Mouse (Mus musculus): ENCODE measurements at regions not wholly inside any gene's neighbourhood (a gene's known extent, or its start where the extent isn't known, plus 50 kb on each side); places are given as distances from the start of the nearest gene placed in this dataset.

DNA sequence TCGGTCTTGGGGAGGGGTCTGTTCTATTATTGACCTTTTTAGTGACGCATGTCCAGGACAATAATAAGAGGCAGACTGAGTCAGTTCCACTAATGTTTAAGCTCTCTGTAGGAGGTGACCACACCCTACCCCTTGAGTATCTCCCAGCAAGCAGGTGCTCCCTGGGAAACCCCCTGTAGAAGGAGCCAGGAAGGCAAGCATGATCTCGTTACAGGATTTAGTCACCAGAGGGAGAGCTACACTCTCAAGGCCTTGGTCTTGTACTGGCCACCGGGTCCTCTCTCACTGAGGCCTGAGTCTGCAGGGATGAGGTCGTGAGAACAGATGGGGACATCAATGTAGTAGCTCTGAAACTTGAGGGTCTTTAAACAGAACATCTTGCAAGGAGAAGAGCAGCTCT is 55.3 kb upstream of the Ccnd2 start:
- no peak for DNase-seq

DNA sequence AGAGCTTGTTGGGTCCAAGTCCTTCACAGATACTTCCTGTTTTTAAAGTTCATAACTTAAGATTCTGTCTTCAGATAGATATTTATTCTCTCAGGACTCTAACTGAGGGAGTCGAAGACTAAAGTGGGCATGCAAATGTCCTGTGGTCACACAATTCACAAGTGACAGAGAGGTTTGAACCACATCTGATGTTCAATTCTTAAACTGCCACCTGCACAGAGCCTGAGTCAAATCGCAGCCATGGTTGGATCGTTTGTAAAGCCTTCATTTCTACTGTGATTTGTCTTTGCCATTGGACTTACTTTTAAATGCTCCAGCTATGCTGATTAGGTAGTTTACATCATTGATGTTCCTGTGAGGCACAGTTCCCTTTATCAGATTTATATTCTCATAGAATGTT is 61.4 kb upstream of the Ccnd2 start:
- DNase-seq: no peak

DNA sequence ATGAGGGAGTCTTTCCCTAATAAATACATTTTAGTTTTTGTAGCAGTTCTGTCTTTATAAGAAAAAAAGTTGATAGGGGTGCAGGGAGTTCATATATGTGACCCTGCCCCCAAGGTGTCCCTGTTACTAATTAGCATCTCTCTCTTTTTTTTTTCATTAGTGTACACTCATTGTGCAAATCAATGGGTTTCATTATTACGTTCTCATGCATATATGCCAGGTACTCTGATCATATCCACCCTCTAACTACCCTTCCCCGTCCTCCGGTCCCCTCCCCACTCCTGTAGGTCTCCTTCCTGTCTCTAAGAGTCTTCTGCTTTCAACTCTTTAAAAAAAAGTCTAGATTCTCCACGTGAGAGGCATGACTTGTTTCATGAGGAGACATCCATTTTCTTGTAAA is 63.9 kb upstream of the Ccnd2 start:
- no peak for DNase-seq

DNA sequence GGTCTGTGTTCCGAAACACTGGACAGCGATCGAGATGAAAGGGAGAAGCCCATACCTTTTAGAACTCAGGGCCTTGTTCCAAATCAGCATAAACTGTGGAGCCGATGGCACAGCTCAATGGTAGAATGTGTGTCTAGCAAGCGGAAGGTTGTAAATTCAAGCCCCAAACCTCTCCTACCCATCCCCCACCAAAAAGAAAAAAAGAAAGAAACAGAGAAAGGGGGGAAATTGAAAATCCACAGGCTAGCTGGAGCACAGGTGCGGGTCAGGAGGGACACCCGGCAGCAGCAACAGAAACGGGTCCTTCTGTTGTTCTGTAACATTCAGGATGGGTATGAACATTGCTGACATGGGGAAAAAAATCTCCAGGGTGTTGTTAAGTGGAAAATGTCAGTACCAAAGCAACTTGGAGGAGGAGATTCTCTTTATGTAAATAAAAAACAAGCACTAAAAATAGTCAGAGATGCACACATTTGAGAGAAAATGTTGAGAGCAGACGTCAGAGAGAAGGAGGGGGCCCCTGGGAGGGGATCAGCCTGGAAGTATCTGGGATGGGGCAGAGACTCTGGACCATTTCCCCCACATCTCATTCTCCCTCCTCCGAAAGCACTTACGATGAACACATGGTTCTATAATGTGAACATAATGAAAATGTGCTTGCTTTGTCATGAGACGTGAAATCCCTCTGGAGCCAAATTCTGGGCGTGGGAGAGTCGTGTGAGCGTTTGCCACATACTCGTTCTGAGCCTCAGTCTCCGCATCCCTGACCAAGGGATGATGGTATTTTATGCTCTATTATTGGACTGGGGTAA is 66.8 kb upstream of the Ccnd2 start:
- peak; percentile 18 for DNase-seq

DNA sequence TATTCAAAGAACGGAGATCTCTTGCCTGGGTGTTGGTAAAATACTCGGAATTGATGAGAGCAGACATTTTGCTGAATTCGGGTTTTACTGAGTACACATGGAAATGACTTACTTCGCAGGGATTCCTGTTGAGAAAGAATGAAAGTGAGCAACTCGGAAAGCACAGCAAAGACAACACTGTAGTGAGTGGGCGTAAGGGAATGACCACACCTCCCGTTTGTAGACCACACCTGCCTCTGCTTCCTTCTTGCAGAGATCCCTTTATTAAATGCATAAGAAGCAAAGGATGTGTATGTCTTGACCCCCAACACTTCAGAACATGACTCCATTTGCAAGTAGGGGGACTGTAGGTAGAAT is 67.4 kb upstream of the Ccnd2 start:
- DNase-seq: no peak

DNA sequence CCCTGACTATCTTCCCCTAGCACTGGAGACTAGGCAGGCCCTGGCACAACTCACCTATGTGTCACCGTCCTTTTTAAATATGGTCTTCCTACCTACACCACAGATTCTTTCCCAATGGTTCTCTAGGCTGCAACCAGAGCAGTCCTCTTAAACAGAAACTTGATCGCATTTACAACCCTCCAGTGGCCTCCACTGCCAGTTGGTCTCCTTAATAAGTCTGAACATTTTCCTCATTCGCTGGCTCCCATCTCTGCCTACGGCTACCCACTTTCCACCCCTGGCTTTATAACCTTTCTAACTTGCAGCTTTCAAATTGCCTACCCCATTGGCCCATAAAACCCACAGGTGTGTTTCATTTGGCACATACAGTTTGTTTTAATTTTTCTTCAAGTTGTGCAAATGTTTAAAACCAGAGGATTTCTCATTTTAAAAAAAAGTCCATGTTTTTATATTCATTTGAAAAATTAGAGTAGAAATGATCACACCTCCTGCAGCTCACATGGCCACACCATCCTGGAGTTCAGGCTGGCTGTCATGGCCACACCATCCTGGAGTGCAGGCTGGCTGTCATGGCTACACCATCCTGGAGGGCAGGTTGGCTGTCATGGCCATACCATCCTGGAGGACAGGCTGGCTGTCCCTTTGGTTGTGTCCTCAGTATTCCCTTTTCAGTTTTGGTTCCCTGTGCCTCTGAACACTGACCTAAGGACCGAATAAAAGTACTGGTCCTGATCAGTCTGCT is 74.4 kb upstream of the Ccnd2 start:
- no peak for DNase-seq

DNA sequence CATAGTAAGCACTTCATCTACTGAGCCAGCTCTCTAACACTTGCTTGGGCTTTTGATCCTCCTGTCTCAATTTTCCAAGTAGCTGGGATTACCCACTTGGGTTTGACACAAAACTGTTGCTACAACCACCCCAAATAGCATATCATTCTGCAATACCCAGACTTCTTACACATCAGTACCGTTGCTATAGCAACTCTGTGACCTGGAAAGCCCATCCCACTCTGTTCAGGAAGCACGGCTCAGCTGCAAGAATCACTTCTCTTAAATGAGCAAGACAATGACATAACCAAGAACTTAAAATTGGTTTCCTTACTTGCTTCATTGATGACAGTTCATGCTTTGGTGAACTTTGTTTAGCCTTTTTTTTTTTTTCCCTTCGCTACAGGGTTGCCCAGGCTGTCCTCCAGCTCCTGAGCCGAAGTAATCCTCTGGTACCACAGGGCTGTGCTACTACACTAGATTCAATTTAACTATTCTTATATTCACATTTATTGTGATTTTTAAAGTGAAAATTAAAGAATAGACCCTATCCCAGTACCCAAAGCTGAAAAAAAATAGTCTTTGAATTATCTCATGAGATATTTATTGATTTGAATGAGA is 84.6 kb upstream of the Ccnd2 start:
- DNase-seq: peak; percentile 27

DNA sequence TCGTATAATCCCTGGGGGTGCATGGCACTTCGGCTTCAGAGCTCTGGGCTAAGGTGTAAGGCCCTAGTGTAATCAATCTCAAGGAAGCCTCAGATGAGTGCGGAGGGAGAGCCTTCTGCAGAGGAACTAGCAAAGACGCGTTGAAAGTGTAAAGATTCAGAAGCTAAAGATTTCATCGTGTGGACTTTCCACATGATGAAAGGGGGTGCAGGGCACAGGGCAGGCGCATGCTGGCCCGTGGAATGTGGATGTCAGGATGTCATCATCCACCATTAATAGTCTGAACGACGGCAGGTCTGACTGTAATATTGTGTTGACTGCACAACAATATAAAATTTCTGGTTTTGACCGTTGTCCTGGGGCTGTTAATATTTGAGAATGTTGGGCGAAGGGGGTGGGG is 85.2 kb upstream of the Ccnd2 start:
- DNase-seq: no peak

DNA sequence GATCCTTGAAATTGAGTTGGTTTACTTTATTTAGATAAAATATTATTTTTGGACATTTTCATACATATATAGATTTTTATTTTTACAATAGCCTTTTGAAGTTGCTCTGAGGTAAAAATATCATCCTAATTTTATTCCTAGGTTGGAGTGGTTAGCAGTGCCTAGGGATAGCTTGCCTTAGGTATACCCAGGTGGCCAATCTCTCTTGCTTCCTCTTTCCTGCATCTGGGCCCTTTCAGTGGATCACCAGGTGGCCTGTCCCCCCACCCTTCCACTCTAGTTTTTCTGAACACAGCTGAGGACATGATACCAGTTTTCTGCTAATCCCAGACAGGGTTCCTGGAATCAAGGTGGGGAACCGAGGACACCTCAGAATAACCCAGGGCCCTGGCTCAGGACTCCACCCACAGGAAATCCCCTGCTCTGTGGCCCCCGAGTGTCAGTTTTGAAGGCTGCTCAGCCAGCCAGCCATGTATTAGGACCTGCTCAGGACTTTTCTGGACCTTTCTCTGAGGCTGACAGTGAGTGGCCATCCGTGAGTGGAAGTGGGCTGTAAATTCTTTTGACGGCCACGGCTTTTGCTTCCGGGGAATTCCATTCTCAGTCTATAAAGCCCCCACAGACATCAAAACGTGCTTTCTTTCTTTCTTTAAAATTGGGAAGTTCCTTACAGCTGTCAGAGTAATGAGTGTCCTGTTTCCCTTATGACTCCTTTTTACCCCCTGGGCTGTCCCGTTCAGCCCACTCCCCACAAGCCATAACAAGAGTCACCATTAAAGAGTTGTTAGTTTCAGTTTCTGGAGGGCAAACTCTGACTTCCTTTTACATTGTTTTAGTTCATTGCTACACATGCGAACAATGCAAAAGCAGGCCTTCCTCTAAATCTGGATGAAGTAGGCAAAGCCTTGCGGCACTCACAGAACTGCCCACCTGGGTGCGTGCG is 87.8 kb upstream of the Ccnd2 start:
- no peak for DNase-seq

DNA sequence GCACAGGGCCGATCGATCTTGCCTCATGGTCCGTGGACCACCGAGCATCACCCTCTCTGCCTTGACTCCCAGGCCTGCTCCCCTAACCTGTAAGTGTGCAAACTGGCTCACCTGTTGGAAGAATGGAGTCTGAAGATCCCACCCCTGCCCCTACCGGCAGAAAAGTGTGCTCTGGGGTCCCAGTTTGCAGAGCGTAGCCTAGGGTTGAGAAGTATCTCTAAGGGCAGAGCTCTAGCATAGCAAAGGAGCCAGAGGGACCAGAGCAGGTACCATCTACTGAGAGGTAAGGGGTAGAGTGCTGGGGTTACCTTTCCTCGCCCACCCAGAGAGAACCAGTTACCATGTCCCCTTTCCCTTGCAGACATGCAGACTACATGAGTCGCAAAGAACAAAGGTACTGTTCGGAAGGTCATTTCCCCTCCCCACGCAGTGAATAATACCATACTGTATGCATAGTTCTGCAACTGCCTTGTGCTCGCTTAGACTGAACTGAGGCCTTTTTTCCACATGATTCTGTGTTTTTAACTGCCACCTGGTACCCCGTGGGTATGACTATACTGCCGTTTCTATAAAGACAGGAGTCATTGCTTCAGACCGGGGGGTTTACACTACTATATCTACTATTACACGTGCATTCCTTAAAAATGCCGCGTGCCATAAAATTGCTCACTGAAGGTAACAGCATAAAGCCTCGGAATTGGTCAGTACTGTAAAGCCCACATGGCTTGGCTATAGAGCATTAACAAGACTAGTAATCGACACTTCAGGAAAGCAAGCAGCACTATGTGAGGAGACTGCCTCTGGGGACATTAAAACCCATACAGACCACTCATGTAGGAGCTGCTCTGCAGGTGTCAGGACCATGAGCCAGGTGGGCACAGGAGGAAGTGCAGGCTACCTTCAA is 88.7 kb upstream of the Ccnd2 start:
- DNase-seq: no peak

DNA sequence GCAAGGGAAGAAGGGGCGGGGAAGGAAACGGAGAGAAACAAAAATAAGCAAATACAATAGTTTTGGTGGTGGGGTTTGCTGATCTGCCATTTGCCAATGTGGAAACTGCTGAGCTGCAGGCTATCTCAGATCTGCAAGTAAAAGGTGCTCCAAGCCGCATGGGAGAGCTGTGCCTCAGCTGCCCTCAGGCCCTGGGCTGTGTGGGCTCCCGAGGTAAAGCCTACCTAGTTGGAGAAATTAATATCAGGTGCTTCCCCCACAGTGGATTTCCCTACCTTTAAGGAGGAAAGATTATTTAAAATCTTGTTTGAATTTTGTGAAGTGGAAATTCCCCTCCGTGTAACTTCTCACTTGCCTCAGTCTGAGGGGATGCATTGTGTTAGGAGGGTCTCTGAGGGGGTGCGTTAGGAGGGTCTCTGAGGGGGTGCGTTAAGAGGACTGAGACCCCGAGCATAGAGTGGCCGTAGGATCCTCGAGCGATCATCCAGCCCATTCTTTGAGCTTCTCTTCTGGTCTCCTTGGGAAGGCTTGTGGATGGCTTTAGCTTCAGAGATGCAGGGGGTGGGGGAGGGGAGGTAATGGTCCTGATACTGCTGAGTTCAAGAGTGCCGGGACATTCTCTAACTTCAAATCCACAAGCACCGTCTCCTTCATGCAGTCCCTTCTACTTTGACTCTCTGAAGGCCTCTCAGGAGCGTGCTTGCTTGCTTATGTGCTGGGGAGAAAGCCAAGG is 89.9 kb upstream of the Ccnd2 start:
- DNase-seq: no peak

DNA sequence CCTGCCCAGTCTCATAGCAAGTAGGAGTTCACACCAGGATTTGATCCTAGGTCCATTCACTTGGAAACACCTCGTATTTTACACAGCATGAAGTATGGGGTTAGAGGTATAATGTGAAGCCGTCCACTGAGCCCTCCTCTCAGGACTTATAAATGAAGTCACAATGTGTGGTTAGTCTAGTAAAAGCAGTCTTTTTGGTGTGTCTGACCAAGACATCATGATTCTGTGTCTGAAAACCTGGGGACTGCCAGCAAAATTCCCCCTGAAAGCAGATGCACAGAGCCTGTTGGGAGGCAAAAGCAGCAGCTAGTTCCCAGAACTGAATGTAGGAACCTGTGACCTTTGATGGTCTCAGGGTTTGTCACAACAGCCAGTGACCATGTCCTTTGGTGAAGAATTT is 91.0 kb upstream of the Ccnd2 start:
- DNase-seq: no peak

DNA sequence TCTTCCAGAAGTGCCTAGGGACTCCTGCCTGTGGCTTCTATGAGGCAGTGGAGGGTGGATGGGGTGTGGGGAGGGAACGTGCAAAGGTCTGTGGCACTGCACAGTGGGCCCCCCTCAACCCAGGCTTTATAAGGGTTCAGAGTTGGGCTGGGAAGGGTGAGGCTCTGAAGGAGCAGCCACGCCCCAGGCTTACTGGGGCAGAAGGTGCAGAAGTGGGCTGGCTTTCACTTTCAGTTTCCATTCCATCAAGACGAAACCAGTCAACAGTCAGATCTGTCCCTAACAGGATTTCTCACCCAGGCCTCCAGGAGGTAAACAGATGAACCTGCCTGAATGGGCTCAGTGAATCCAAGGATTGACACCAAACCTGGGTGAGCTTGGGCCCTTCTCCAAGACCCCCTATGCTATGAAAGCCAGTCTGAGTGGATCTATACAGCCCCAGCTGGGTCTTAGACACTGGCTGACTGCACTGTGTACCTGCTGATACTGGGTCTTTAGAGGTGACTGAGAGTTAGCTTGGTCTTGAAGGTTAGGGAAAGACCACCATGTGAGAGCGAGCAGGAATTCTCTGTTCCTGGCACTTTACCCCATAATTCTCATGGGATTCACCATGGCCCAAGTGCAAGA is 93.9 kb upstream of the Ccnd2 start:
- DNase-seq: no peak

DNA sequence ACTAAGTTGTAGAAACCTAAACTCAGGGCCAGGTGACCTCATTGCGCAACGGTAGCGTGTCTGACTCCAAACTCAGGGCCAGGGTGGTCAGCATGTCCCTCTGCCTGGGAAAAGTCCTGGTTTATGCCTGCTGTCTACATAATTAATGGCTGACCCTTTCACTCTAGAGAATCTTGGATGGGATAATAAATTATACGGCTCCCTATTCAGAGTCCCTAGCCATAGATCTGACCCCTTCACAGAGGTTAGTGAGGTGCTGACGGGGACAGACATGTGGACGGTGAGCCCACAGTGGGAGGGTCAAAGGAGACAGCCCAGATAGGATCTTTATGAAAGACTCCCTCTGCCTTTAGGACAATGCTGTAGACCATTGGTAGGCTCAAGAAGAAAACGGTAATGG is 94.7 kb upstream of the Ccnd2 start:
- no peak for DNase-seq

DNA sequence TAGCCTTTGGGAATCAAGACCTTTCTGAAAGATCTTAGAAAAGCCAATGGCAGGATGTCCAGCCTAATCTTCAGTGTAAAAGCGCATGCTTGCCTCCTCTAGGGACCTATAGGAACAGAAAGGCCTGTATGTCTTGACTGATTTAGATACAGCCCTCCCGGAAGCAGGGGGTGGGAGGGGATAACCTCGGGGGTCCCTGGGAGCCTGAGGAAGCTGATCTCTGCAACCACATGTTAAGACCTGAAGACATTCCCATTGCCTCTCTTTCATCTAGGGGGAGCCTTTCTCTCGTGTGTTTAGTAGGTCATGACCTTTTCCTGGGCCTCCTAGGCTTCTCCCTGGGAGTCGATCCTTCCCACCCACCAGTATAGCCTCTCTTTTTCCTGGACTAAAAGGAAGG is 95.3 kb upstream of the Ccnd2 start:
- DNase-seq: no peak

DNA sequence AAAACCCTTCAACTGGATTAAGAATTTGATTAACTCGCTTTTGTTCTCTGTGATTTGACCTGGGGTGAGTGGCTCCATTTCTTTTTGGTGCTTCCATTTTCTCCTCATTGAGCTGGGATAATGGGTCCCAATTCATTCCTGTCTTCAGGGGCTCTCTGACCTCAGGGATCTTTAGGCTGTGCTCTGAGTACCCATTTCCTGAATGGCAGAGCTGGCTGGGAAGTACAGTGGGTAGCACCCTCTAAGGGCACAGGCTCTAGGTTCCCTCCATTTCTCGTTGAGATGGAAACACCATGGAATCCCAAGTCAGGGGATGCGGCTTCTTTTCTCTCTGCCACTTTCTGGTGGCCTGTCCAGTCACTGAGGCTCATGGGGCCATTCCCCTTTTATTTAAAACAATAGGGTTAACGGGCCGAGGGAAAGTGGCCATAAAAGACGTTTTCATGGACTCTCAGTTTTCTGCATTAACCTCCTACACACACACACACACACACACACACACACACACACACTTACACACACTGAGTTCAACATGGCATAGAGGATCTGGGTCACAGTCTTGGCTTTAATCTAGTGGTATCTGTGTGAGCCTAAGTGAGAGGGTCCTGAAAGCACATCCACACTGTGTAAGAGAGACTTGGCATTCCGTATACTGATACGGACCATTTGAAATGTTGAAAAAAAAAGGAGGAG is 98.3 kb upstream of the Ccnd2 start:
- DNase-seq: no peak

DNA sequence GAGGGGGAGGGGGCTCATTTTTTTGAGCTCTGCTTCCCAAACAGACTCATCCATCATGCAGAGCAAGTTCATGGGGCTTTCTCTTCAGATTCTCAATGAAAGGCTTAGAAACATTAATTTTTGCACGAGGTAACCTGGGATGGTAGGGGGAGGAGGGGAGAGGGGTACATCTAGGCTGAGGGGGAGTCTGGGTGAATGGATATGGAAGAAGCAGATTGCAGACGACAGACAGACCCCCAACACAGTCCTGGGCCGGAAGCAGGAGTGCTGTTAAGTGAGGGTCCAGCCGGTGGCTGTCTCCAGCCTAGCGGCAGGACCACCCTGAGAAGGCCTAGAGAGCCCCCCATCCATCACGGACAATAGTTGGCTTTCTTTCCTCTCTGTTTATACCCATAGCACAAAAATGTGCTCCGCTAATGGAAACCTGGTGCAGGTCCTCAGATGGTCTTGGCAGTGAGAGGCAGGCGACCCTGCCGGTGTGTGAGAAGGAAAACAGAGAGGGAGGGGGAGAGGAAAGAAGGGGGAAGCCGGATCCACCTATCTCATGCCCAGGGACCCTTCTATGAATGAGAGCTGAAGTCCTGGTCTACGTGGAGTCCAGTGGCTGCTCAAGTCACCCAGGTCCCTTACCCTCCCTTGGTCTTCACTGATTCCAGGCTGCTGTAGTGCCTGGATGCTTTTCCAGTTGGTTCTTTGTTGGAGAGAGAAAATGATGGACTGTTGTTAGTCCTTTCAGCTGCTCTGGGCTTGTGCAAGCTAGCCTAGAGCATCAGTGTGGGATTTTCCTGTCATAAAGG is 99.1 kb upstream of the Ccnd2 start:
- no peak for DNase-seq

DNA sequence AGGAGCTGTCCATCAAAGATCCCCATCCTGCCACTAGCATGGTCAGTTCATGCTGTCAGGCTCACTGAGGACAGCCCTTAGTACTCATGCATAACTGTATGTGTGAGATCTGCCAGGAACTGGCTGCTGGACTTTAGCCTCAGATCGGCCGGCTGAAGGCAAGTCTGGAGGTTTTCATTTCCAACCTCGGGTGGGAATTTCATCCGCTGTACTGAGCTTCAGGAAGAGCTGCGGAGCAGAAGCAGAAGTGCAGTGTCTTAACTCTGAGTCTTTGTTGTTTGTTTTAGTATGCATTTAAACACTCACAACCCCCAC is 99.6 kb upstream of the Ccnd2 start:
- DNase-seq: no peak

DNA sequence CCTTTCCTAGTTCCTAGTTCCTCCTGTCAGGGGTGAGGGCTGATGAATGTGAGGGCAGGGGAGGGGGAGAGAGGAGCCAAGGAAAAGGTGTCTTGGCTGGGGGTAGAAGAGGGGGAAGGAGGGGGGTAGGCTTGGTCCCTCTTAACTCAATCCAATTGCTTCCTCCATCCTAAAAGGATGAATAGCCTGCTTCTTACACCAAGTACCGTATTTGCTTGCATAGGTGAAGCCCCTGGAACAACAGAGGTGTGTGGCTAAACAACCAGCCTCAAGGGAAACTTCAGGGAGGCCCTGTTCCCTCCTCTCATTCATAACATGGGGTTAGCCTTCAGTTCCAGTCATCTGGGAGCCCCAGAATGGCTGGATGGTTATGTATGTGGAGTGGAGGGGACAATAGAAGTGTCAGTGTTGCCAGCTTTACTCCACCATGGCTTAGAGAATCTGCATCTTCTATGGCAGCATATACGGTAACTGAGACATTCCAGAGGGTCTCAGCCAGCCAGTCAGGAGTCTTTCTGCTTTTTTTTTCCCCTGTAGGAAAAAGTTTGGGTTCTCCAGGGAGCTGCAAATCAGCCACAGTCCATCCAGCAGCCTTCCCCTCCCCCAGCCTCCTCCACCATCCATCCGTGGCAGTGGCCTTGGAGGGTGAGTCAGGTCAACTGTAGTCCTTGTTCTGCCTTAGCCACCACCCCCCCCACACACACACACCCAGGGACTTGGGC is 100.2 kb upstream of the Ccnd2 start:
- DNase-seq: no peak

Measured in right cerebral cortex, adult 18-20 months (tissue).